In the genomic region with DNA sequence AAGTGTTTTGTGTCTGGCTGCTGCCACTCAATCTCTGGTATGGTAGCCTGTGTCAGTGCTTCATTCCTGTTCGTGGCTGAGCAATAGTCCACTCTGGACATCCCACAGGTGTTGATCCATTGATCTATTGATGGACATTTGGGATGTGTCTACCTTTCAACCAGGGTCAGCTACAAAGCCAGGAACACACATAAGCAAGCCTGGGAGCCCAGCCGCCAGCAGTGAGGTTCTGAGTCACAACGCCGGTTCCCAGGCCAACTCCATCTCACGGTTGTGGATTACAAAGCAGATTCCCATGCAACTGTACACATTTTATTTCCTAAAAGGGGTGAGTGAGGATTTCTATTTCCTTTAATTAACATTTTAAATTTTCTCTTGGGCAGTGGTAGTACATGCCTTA, we compare ENCODE assay signal across 24 mouse cellular contexts. TPM values are rescaled to one million over a fixed set of nuclear protein-coding genes. Genes with fewer than 3 reads are reported as not detected.
"Had no signal": no experiment of that assay in that cellular context is flagged by ENCODE, and none has a peak within 500 bp of the region (broad histone marks: within the 10 kb centered on the region; RNA-seq: fewer than 3 reads in every experiment).

No protein-coding gene starts in this region.

- H3K27ac ChIP-seq: embryonic facial prominence, embryonic 10.5 days; embryonic facial prominence, embryonic 12.5 days; embryonic facial prominence, embryonic 13.5 days; embryonic facial prominence, embryonic 15.5 days; forebrain, embryonic 10.5 days; forebrain, embryonic 12.5 days; forebrain, embryonic 13.5 days; forebrain, embryonic 15.5 days; gastrocnemius, adult 2 months; heart, adult 2 months had no signal

- H3K9ac ChIP-seq: embryonic facial prominence, embryonic 12.5 days; embryonic facial prominence, embryonic 13.5 days; embryonic facial prominence, embryonic 15.5 days; forebrain, embryonic 12.5 days; forebrain, embryonic 13.5 days; forebrain, embryonic 15.5 days; forebrain, postnatal 0 days had no signal

- H3K4me3 ChIP-seq: embryonic facial prominence, embryonic 10.5 days; embryonic facial prominence, embryonic 12.5 days; embryonic facial prominence, embryonic 13.5 days; embryonic facial prominence, embryonic 15.5 days; erythroblast, embryonic 14.5 days; forebrain, embryonic 10.5 days; forebrain, embryonic 12.5 days; forebrain, embryonic 13.5 days; forebrain, embryonic 15.5 days; gastrocnemius, adult 2 months; heart, adult 2 months had no signal

- H3K9me3 ChIP-seq: embryonic facial prominence, embryonic 12.5 days; forebrain, embryonic 13.5 days; forebrain, embryonic 15.5 days had no signal

- DNase-seq: gastrocnemius, postnatal 14 days; gastrocnemius, postnatal 25 days; heart, adult 11 months had no signal

- H3K4me2 ChIP-seq: embryonic facial prominence, embryonic 12.5 days; embryonic facial prominence, embryonic 13.5 days; embryonic facial prominence, embryonic 15.5 days; forebrain, embryonic 12.5 days; forebrain, embryonic 13.5 days; forebrain, embryonic 15.5 days had no signal

- H3K36me3 ChIP-seq: embryonic facial prominence, embryonic 10.5 days; embryonic facial prominence, embryonic 12.5 days; embryonic facial prominence, embryonic 13.5 days; embryonic facial prominence, embryonic 15.5 days; forebrain, embryonic 10.5 days; forebrain, embryonic 12.5 days; forebrain, embryonic 15.5 days had no signal

RNA-seq across cellular contexts. Expression of a gene that starts 2.1 kb away (rescaled TPM):
- total RNA-seq: common myeloid progenitor, adult 5-6 weeks; forebrain, postnatal 0 days; gastrocnemius, adult 18-20 months; gastrocnemius, adult 2 months; gastrocnemius, adult 8-10 months; gastrocnemius, postnatal 25 days; granulocyte monocyte progenitor cell, adult 5-6 weeks had no signal
- polyA plus RNA-seq: erythroblast, embryonic 14.5 days; forebrain, embryonic 13.5 days; forebrain, embryonic 14.5 days had no signal

RNA-seq across cellular contexts. Expression of a gene that starts 5.6 kb away (rescaled TPM):
- total RNA-seq: common myeloid progenitor, adult 5-6 weeks; forebrain, postnatal 0 days; gastrocnemius, adult 18-20 months; gastrocnemius, adult 2 months had no signal
- polyA plus RNA-seq: embryonic facial prominence, embryonic 11.5 days; embryonic facial prominence, embryonic 12.5 days; embryonic facial prominence, embryonic 13.5 days; erythroblast, embryonic 14.5 days; forebrain, embryonic 10.5 days; forebrain, embryonic 11.5 days; forebrain, embryonic 12.5 days; forebrain, embryonic 13.5 days; forebrain, embryonic 14.5 days; forebrain, embryonic 15.5 days; forebrain, embryonic 16.5 days; forebrain, postnatal 0 days; frontal cortex, adult 2 months had no signal
